ENCODE assay signal across 17 mouse cellular contexts in the genomic region with DNA sequence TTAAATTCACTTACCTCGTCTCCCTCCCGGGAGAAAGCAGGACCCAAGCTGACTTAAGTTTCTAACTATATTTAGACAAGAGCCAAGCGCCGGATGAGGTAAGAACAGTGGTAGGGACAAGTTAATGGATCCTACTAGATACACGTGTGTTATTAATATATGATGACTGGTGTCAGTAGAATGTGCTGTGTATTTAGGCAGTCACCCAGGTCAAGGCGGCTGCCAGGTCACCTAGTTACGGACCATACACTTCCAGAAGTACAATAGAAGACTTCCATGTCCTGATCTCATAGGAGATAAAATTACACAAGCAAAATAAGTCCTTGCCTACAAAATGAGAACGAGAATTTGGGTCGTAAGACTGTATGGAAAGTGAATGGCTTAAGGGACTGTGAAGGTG.
"Had no signal": no experiment of that assay in that cellular context is flagged by ENCODE, and none has a peak within 500 bp of the region (broad histone marks: within the 10 kb centered on the region; RNA-seq: fewer than 3 reads in every experiment).

No protein-coding gene starts in this region.

- H3K4me1 ChIP-seq: limb, embryonic 15.5 days; liver, embryonic 12.5 days; neural tube, embryonic 15.5 days had no signal

- H3K27ac ChIP-seq: limb, embryonic 15.5 days; liver, embryonic 12.5 days; midbrain, embryonic 10.5 days; neural tube, embryonic 15.5 days; stomach, postnatal 0 days had no signal

- H3K4me3 ChIP-seq: limb, embryonic 15.5 days; liver, embryonic 12.5 days; midbrain, embryonic 10.5 days; myocyte; neural tube, embryonic 15.5 days had no signal

- H3K27me3 ChIP-seq: limb, embryonic 15.5 days; liver, embryonic 12.5 days; neural tube, embryonic 15.5 days had no signal

- DNase-seq: kidney, postnatal 36 days; layer of hippocampus, adult 9-11 months; layer of hippocampus, postnatal 36 days; left cerebral cortex, postnatal 4 days; lung, embryonic 14.5 days; lung, postnatal 10 days; lung, postnatal 4 days; midbrain, embryonic 14.5 days; right cerebral cortex, adult 18-20 months; right cerebral cortex, postnatal 25 days; thymus, postnatal 4 days had no signal

- H3K36me3 ChIP-seq: limb, embryonic 15.5 days; liver, embryonic 12.5 days; midbrain, embryonic 10.5 days; neural tube, embryonic 15.5 days had no signal

- H3K4me2 ChIP-seq: limb, embryonic 15.5 days; liver, embryonic 12.5 days; lung, embryonic 14.5 days; neural tube, embryonic 15.5 days had no signal

- H3K9ac ChIP-seq: limb, embryonic 15.5 days; liver, embryonic 12.5 days; lung, embryonic 14.5 days; neural tube, embryonic 15.5 days had no signal

- H3K9me3 ChIP-seq: limb, embryonic 15.5 days; liver, embryonic 12.5 days; midbrain, embryonic 10.5 days; neural tube, embryonic 15.5 days had no signal

- ATAC-seq: liver, embryonic 12.5 days had no signal
